Mouse (Mus musculus) megakaryocyte, embryonic 14.5 days (primary cell): ENCODE measurements at regions not wholly inside any gene's neighbourhood (a gene's known extent, or its start where the extent isn't known, plus 50 kb on each side); places are given as distances from the start of the nearest gene placed in this dataset.

Source experiments
- FLI1 ChIP-seq: IDR thresholded peaks from 2 replicates; pipeline ENCODE4 v1.6.1; 2012; ENCODE audit warnings: low read length, inconsistent platforms, mixed read lengths
- GATA1 ChIP-seq: IDR thresholded peaks from 3 replicates; pipeline ENCODE4 v1.6.1; 2012; ENCODE audit warnings: mixed read lengths, low read length, inconsistent platforms, borderline replicate concordance

DNA sequence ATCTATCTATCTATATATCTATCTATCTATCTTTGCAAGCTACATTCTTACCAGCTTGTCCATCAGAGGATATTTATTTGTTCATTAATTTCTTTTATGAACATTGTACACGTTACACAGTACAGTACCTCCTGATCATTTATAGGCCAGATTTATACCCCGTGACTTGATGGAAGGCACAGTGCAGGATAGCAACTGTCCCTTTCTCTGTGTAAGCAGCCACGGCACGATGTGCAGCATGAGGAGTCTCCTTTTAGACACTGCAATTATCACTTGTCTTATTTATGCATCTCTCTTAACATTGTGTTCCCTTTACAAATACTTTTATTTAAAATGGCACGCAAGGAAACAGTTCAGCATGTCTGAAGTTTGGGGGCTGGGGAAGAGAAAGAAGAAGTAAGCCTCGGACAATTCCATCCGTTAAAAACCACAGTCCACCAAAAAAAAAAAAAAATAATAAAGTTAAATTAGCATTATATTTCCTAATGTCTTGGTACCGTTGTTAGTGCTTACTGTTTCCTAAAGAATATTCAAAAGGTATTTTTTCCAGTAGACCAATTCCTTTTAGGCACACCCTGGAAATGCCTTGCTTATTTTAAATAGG, 475.4 kb downstream of the Lmo4 start:
- no peak for TF ChIP-seq GATA1
- TF ChIP-seq FLI1: no peak
